Mouse (Mus musculus) colon, adult 2 months (tissue): ENCODE results near the gene Olfr398. TPM values are rescaled to one million over a fixed set of nuclear protein-coding genes. Genes with fewer than 3 reads are reported as not detected.

Source experiments
- polyA plus RNA-seq: library from polyadenylated mRNA; depleted of rRNA; stranded (reverse); fragments of >200 nt; gene quantifications from 2 replicates; pipeline ENCODE4 v1.2.3, GENCODE M21; 2012; rRNA removed

Olfr398 gene
- polyA plus RNA-seq: not detected in 2 replicates

DNA sequence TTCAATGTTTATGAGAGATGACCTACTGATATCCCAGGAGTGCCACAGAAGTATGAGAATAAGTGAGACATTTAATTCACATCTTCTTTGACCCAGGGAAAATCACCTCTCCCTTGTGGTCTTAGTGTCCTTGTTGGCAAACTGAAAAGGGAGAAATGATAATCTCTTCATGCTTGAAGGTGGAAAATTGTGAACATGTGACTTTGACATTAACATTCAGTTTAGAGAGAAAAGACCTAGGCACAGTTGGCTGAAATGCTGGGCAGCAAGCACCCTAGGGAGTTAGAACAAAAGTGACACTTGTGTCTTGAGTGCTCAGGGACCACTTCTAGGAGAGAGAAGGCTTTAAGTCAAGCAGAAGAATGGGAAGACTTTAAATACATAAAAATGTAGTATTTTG is at the start of gene Olfr398:
Gene Olfr398, minus strand, starts transcription at position 101 of the 400 bp plus-strand sequence.

GRCm38 (mm10) chr11:73960517-73960916 is 29.7 kb downstream of the Olfr398 start, which contains the start of gene Olfr397:
Gene Olfr397 (plus strand): TSS chr11:73960817.

GRCm38 (mm10) chr11:73936377-73936776 is 53.8 kb downstream of the Olfr398 start, which contains the start of gene Olfr23:
Gene Olfr23 (plus strand): TSS chr11:73936677.

Other genes starting within 250 kb of the Olfr398 start
- gene Olfr389, start 209.7 kb downstream of the Olfr398 start, polyA plus RNA-seq: not detected in 2 replicates
- gene Olfr390, start 207.4 kb downstream of the Olfr398 start, polyA plus RNA-seq: not detected in 2 replicates
- gene Olfr391-ps, start 187.4 kb downstream of the Olfr398 start, polyA plus RNA-seq: not detected in 2 replicates
- not detected in 2 replicates for gene Olfr392, start 173.4 kb downstream of the Olfr398 start, polyA plus RNA-seq
- gene Olfr393, start 139.0 kb downstream of the Olfr398 start, polyA plus RNA-seq: not detected in 2 replicates
- not detected in 2 replicates for gene Olfr394, start 99.6 kb downstream of the Olfr398 start, polyA plus RNA-seq
- not detected in 2 replicates for gene Olfr395, start 81.1 kb downstream of the Olfr398 start, polyA plus RNA-seq
- gene Olfr23, start 53.7 kb downstream of the Olfr398 start, polyA plus RNA-seq: not detected in 2 replicates
- gene Olfr397, start 29.6 kb downstream of the Olfr398 start, polyA plus RNA-seq: not detected in 2 replicates
- gene Olfr139, start 66.1 kb upstream of the Olfr398 start, polyA plus RNA-seq: not detected in 2 replicates
- gene Olfr399, start 66.2 kb upstream of the Olfr398 start, polyA plus RNA-seq: not detected in 2 replicates
- not detected in 2 replicates for gene Zfp616, start 79.5 kb upstream of the Olfr398 start, polyA plus RNA-seq
- gene Olfr401, start 123.3 kb upstream of the Olfr398 start, polyA plus RNA-seq: not detected in 2 replicates
- not detected in 2 replicates for gene Olfr402, start 163.1 kb upstream of the Olfr398 start, polyA plus RNA-seq
- gene Olfr403, start 195.8 kb upstream of the Olfr398 start, polyA plus RNA-seq: not detected in 2 replicates
- gene Olfr43, start 221.0 kb upstream of the Olfr398 start, polyA plus RNA-seq: not detected in 2 replicates